Mouse (Mus musculus): ENCODE results near the gene Psmf1. TPM values are rescaled to one million over a fixed set of nuclear protein-coding genes. Genes with fewer than 3 reads are reported as not detected.

The Psmf1 gene
- 47.6 and 49.7 TPM in 2 replicates for polyA plus RNA-seq (2012; rRNA removed)

DNA sequence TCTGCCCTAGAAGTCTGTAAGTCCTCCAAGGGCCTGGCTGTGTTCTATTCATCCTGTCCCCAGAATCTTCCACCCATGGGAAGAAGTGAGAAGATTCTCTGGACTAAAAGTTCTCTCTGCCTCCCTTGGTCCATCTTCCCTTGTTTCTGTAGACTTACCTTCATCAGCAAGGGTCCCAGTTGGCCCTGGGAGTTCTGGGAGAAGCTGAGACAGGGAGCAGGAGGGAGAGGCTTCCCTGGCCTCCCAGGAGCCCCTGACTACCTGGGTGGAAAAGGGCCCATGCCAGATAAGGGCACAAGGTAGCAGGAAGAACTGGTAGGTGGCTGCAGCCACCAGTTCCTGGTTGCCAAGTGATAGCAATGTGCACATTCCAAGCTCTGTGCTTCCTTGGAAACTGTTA lies at the start of gene Psmf1:
Gene Psmf1 (minus strand): TSS at position 342 of the 400 bp plus-strand sequence.
- DNase-seq (ENCODE audit: low read depth): no peak

DNA sequence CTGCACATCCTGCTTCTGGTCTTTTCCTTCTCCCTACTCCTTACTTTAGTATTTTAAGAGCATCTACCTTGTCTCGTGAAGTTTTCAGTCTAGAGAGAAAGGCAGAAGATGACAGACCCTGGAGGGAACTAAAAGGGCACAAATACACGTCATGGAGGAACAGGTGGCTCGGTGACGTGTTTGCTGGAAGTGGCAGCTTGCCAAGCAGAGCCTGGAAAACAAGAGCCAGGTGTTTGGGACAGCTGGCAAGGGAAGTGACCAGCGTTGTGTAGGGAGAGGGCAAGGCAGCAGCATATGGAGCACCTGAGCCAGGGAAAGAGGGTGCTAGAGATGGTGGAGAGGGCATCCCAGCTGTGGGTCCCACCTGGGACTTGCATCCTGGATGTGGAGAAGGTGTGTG lies 47.2 kb upstream of the Psmf1 start:
- no peak for DNase-seq (ENCODE audit: low read depth)

DNA sequence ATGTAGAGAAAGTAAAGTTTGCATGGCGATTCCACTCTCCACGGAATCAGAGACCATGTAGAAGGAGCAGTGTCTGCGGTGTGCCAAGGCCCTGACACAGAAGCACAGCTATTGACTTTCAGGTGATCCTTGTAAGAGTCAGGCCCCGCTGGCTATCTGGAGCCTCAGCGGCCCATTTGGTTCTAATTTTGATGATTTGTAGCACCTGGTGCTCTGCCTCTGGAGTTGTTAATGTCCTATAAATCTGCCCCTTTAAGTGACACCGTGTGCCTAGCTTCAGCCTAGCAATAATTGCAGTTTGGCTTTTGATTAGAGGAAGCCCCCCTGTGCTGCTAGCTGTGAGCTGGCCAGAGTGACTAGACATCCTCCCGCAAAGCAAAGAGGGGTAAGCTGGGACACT lies 46.2 kb upstream of the Psmf1 start:
- DNase-seq (ENCODE audit: low read depth): no peak

DNA sequence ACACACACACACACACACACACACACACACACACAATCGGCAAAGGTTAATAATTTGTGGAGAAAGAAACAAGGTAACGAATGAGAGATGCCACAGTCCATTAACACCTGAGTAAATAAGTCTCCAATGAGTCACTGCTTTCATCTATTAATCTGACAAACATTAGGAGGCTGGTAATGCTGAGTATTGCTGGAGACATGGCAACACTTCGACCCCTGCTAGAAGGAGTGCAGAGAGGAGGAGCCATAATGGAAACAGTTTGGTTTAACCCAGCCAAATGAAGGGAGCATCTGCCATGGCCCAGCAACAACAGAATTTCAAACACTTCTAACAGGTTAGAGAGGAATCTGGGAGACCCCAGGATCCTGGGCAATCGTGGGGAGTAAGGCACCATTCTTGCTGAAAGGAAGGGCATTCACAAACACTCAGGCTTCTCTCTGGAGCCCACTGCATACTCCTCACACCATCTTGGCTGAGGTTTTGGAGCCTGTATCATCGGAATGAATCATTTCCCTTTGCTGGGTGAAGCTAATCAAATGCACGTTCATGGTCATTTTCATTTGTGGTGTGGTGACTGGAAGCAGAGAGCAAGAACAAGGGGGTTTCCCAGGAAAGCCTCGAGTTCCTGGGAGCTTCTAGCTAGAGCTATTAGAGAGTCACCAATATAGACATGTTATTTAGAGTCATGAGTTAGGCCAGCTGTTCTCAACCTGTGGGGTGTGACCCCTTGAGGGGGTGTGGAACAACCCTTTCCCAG lies 44.4 kb upstream of the Psmf1 start:
- no peak for DNase-seq (ENCODE audit: low read depth)

DNA sequence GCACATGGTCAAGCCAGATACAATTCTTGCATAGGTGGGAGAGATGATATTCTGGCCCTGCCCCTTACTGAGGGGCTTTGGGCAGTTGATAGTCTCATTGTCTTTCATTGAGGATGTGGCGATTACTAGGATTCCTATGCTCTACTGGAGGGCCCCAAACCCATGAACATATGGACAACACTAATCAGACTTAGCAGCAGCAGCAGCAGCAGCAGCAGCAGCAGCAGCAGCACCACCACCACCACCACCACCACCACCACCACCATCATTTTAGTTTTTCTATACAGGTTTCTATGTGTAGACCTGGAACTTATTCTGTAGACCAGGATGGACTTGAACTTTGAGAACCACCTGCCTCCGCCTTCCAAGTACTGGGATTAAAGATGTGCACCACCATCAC lies 39.5 kb upstream of the Psmf1 start:
- DNase-seq (ENCODE audit: low read depth): no peak

DNA sequence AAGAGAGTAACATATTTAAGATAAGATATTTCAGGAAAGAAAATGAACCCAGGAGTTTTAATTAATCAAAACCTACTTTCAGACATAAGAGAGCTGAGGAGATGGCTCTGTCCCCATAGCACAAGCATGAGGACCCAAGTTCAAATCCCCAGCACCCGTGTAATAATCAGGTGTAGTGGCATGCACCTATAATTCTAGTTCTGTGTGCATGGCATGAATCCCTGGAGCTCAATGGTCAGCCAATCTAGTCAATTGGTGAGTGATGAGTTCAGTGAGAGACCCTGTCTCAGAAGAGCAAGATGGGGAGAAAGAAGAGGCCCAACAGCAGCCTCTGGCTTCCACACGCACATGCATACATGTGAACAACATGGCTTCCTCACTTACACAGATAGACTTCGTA lies 33.4 kb upstream of the Psmf1 start:
- no peak for DNase-seq (ENCODE audit: low read depth)

DNA sequence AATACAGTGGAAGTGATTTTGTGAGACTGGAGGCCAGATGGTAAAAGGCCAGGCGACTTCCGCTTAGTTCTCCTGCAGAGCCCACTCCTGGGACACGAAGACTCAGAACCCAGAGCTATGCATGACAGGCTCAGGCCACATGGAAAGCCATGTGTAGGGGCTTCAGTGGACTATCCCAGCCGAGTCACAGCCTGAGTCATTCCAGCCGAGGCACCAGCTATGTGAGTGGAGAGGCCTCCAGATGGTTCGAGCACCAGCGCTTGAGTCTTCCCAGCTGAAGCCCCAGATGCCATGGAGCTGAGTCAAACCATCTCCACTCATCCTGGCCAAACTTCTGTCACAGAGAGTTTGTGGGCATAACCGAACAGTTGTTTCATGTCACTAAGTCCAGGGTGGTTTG lies 29.5 kb upstream of the Psmf1 start:
- DNase-seq (ENCODE audit: low read depth): no peak

DNA sequence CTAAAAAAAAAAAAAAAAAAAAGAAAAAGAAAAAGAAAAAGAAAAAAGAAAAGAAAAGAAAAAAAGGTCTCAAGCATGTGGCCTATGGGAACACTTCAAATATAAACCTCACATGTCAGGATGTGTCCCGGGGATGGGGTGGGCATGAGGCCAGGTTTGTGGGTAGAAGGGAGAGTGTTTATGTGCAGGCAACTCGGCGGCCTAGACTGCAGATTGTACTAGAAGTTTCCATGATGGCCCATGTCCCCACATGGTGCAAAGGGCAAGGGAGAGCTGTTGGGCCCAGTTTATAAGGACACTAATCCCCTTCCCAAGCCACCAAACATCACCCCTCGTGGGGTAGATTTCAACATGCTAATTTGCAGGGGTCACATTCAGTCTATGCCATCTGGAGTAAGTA lies 28.2 kb upstream of the Psmf1 start:
- no peak for DNase-seq (ENCODE audit: low read depth)

DNA sequence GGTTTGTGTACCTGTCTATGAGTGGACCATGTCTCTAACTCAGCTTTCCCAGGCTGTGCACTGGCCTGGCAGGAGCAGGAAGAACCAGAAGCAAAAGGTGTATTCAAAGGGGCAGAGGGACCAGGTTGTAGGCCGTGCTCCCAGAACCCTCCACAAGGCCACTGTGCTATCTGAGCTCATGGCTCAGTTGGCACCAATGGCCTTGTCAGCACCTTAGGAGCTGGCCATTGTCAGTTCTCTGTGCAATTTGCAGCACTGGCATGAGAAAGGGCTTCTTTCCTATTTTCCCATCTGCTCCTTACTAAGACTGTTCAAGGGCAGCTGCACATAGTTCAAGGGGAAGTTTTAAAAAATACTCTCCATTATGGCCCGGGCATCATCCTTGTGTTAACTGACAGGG lies 20.6 kb upstream of the Psmf1 start:
- no peak for DNase-seq (ENCODE audit: low read depth)

DNA sequence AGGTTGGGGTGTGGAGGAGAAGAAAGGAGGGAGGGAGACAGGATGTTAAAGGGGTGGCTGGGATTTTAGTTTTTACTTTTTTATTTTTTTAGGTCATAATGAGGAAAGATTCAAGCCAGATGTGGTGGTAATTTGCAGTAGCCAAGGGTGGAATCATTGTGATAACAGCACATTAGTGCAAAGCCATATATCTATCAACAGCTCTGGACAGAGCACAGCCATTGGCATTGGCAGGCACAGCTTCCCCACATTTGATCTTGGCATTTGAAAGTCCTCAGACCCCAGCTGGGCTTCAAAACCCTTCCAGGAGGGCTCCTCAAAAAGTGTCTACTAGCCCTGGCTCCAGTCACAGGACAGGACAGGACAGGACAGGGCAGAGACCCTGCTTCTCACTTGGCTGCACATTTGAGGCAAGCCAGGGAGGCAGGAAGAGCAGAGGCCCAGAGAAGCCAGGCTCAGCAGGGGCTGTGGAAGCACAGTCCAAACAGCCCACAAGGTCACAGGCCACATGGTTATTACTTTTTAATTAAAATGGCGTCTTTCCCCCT lies 14.9 kb upstream of the Psmf1 start:
- no peak for DNase-seq (ENCODE audit: low read depth)

DNA sequence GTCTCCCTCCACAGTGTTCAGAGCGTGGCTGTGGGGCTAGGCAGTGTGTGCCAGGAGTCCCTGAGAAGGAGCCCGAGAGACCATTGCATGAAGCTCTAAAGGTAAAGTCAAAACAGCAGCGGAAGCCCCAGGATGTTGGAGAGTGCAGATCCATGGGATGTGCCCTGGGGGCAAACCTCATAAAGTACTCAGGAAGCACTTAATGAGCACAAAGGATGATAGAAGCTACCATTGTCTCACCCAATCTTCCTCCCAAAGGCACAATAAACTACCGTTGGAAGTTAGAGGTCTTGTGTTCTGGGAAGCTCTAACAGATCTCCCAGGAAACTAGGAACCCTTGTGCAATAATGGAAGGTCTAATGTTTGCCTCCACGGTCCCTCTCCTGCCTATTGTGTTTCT lies 13.5 kb upstream of the Psmf1 start:
- DNase-seq (ENCODE audit: low read depth): no peak

DNA sequence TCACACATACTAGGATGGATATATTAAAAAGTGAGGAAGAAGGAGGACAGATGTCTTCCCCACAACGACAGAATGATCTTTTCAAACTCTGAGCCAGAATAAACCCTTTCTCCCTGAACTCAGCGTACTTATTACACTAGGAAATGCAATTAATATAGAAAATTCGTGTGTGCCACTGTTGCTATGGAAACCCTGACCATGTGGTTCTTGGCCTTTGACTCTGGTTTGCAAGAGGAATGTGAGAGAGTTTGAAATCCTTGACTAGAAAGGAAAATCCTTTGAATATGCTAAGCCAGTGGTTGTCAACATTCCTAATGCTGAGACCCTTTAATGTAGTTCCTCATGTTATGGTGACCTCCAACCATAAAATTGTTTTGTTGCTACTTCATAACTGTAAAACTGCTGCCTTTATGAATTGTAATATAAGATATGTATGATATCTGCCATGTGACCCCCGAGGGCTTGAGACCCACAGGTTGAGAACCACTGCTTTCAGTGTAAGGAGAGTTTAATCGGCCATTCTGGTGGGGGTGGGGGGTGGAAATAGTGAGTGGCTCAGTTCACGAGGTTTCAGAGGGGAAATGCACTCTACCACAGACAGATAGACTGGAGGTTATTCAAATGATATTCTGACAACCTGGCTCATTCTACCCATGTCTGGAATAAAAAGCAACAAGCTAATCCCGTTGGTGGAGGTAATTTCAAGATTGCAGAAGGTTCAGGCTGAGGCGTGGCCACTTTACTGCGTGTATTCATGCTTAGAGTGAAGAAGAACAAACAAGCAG lies 12.5 kb upstream of the Psmf1 start:
- no peak for DNase-seq (ENCODE audit: low read depth)

DNA sequence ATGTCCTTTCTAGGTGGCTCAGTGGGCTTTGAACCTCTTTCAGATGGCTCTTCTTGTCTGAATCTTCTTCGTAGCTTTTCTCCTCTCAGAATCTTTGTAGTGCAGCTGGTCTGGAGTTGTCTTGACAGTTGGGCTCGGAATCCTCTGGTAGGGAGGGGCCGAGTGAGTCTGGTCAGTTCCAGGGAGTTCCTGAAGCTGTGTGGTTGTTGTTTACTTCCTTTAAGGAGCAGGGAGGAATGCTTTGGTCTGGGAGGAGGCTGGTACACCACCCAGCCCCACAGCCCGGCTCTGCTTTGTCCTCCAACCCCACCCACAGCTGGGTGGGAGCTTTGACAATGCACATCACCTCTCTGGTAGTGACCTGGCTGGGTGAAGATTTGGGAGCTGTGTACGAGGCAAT lies 7.3 kb upstream of the Psmf1 start:
- no peak for DNase-seq (ENCODE audit: low read depth)

DNA sequence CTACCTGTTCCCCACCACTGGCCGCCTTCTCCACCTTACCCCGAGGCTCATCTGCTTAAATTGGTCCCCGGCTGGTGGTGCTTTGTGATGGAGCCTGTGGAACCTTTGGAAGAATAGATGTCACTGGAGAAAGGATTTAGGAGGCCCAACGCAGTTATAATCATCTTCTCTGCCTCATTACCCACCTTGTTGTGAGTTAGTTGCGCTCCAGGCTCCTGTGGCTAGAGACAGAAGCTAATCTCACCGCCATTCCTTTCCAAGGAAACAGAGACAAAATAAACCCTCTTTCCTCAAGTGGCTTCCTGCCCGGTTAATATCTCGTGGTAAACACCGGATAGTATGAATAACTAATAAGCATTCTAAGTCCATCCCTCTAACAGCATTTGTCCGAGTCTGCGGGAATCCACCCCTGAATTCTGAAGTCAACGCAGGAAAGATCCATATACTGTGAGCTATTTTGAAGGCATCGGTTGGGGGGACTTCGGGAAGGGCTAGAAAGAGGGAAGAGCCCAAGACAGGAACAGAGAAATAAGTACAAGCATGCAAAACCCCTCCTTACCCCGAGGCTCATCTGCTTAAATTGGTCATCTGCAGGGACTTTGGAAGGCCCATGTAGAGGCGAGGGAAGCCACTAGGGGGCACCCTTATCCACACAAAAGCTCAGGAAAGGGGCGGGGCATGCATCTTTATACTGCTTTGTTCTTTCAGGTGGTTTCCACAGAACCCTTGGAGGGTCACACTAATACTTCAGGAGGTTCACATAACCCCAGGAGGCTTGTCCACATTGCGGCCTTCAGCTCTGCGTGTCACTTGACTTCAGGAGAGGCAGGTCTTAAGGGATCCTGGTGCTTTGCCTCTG lies 4.1 kb upstream of the Psmf1 start:
- DNase-seq (ENCODE audit: low read depth): no peak

DNA sequence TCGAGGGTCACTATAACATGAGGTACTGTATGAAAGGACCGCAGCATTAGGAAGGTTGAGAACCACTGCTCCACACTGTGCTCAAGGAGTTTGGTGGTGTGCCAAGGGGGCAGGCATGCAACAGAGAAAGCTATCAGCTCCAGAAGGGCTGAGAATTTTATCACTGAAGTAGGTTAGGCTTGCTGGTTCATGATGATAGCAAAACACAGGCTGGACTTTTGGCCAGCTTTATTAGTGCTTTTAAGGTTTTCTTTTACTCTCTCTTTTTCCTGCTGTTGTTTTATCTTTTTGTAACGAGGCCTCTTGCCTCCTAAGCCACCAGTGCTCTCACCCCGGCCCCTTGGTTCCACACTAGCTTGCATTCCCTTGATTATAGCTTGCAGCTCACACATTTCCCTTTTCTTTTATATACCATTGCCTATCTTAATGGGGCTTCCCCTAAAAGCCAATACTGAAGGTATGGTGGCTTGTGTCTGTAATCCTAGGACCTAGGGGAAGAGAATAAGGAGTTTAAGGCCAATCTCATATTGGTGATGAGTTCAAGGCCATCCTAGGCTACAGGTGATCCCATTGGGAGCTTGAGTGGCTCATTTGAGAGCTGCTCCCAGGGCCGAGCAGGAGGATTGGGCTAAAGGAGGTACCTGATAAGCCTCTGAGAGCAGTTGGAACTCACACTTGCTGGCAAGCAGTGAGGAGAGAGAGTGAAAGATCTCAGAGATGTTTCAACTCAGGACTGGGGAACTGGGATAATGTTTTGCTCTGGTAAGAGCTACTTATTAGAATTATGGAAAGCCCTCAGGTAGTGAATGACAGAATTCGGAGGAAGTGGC lies 921 bp downstream of the Psmf1 start:
- DNase-seq (ENCODE audit: low read depth): no peak

DNA sequence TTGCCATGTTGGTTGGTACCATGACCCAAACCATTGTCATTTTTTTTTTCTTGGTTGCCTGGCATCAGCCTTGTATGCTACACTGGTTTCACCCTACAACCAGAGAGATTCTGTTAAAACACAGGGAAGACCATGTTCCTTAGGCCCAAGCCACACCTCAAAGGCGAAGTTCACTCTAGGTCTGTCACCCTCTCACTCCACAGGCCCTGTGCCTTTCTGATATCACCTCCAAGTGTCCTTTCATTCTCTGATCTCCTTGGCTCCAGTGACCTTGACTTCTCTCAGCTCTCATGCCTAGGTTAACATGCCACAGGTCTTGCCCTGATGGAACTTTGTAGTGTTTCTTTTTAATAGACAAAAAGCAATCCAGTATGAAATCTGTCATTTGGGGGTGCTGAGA lies 1.9 kb downstream of the Psmf1 start:
- no peak for DNase-seq (ENCODE audit: low read depth)

DNA sequence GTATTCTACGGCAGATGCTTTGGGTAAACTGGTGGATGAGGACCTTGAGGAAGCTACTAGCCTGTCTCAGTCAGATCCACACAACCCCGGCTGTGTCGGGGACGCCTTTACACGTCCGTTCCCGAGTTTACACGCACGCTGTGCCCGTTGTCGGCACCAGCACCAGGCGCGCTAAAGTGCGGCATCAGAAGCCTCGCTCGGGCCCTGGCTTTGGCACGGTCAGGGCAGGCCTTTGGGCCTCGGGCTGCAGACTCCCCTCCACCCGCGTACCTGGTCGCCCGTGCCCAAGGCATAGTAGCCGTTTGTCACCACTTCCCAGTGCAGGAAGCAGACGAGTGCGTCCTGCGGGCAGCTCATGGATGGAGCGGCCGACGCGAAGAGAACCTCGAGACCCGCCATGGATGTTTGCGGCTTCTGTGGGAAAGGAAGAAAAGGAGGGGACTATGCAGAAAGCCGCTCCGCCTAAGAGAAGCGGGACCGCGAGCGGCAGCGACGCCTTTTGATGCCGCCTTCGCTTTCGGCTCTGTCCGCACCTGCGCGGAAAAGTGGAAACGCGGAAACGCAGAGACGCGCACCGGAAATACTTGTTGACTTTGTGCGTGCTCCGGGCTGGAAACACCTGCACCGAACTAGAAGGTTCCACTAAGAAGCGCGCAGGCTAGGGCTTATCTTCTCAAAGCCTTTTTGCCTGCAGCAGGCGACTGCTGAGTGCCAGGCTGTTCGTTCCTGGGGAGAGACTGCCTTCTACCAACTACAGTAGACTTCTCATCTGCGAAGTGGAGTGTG lies 3.1 kb downstream of the Psmf1 start:
- DNase-seq (ENCODE audit: low read depth): peak; percentile 23

DNA sequence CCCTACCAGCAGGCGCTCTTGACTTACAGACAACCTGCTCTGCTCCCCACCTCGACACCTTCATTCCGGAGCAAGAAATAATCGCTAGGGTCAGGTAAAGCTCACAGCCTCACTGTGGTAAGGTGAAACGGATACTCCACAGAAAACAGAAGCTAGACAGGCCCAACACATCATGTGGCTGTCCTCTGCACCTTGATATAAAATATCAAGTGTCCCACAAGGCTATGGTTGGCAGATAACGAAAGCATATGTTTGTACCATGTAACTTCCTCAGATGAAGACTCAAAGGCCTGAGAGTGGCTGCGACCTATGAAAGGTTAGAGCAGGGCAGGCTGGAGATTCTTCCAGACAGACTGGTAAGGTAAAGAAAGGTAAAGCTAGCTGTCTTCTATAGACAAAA lies 4.5 kb downstream of the Psmf1 start:
- DNase-seq (ENCODE audit: low read depth): no peak

DNA sequence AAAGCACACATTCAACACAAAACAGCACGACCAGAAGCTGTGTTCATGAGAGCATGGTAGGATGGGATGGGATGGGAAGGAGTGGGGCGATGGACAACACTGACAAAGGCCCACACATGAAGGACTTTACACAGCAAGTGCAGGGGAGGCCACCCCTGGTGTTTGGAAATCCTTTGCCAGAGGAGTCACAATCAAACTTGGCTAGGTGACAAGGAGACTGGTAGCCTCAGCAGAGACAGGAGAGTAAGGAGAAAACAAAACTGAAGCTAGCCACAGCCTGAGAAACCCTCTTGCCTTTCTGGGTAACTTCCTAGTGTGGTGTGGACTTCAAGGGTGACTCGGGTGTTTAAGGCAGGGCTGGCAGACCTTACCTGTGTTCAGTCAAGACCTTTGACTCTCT lies 4.9 kb downstream of the Psmf1 start:
- no peak for DNase-seq (ENCODE audit: low read depth)

DNA sequence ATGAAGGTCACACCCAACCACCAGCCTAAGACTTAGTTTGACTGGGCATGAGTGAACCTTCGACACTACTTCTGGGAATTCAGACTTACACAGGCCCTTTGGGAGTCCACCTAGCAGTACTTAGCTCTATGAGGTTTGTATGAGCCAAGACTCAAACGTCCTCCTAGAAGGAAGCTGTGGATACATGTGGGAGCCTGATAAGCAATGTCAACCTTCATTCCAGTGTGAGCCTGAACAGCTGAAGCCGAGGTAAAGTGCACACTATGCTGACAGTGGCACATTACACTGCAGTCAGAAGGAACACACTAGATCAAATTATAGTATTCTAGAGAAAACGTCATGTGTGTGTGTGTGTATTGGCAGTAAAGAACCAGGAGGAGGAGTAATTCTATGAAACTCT lies 5.5 kb downstream of the Psmf1 start:
- no peak for DNase-seq (ENCODE audit: low read depth)
